Mouse (Mus musculus) midbrain, embryonic 14.5 days (tissue): ENCODE measurements around the gene Wdr76. TPM values are rescaled to one million over a fixed set of nuclear protein-coding genes. Genes with fewer than 3 reads are reported as not detected.
A peak's percentile ranks its signal among the peaks of the same experiment; 100 is the strongest.
"Not testable (repeated sequence)": the region's sequence is repeated elsewhere in the genome, so short reads cannot be mapped to it uniquely, and the experiment has no call there.

Source experiments
- ATAC-seq: fragments of 200-750 bp; cut with Nextera tagmentation; 2 replicates; pipeline ENCODE4 v1.8.0; 2017; ENCODE audit warnings: moderate number of reproducible peaks, moderate library complexity; ENCODE audit not compliant: low FRiP score, low TSS enrichment
- DNase-seq: peaks from one replicate; pipeline ENCODE4 v3.0.0-alpha.2; 2015
- H3K27ac ChIP-seq: fragments of 300-500 bp; sonication (generic); replicated peaks from 2 replicates; pipeline ENCODE4 v1.5.1; 2014; ENCODE audit warnings: mild to moderate bottlenecking, low read depth, low read length, moderate library complexity
- H3K27me3 ChIP-seq: fragments of 300-500 bp; sonication (generic); 2 replicates; pipeline ENCODE4 v1.6.1; 2014; ENCODE audit warnings: low read length, control low read depth, mixed read lengths; ENCODE audit not compliant: control insufficient read depth, insufficient read depth
- H3K36me3 ChIP-seq: fragments of 300-500 bp; sonication (generic); 2 replicates; pipeline ENCODE4 v1.6.1; 2014; ENCODE audit warnings: low read length, control low read depth; ENCODE audit not compliant: control insufficient read depth, insufficient read depth
- H3K4me1 ChIP-seq: fragments of 300-500 bp; sonication (generic); 2 replicates; pipeline ENCODE4 v1.6.1; 2014; ENCODE audit warnings: mild to moderate bottlenecking, antibody characterized with exemption, low read length, control low read depth; ENCODE audit not compliant: control insufficient read depth, insufficient read depth
- H3K4me2 ChIP-seq: fragments of 300-500 bp; sonication (generic); 2 replicates; pipeline ENCODE4 v1.6.1; 2014; ENCODE audit warnings: mild to moderate bottlenecking, low read length, moderate library complexity
- H3K4me3 ChIP-seq: fragments of 300-500 bp; sonication (generic); replicated peaks from 2 replicates; pipeline ENCODE4 v1.5.1; 2014; ENCODE audit warnings: low read depth, low read length
- H3K9ac ChIP-seq: fragments of 300-500 bp; sonication (generic); replicated peaks from 2 replicates; pipeline ENCODE4 v1.6.1; 2014; ENCODE audit warnings: mild to moderate bottlenecking, low read length, moderate library complexity
- H3K9me3 ChIP-seq: fragments of 300-500 bp; sonication (generic); 2 replicates; pipeline ENCODE4 v1.6.1; 2016; ENCODE audit warnings: low read length, control low read depth, mixed read lengths; ENCODE audit not compliant: control insufficient read depth
- WGBS: fragments of 180-500 bp; shearing (Covaris S2); extraction: QIAGEN DNeasy Blood & Tissue Kit; methylation state at CpG from one replicate; pipeline ENCODE4 v1.1.7; 2014; 5-methylcytosine and 5-hydroxymethylcytosine counted together
- polyA plus RNA-seq: library from polyadenylated mRNA; unstranded; fragments of >200 nt; fragmentation: Nextera tagmentation; extraction: Ambion mirVana; gene quantifications from 2 replicates; pipeline ENCODE4 v1.2.1, GENCODE M21; 2014

The Wdr76 gene
- polyA plus RNA-seq, result 3.6 and 5.4 TPM in 2 replicates

- not testable (repeated sequence) for H3K9me3 ChIP-seq, H3K36me3 ChIP-seq, H3K27me3 ChIP-seq, H3K4me1 ChIP-seq
- DNase-seq (peak; percentile 94), ATAC-seq (peak; percentile 89)
- Histone ChIP-seq H3K4me3 (peak within 1 kb of the TSS; percentile 46), H3K27ac (0 out of 2 replicates have a peak within 1 kb of the TSS, but pooled peaks have one; percentile 14), H3K4me2 (peak within 1 kb of the TSS; percentile 62), H3K9ac (peak within 1 kb of the TSS; percentile 40)
- 5% methylated on average over 40 of the region's 42 CpGs for WGBS
Observed at GRCm38 (mm10) chr2:121505942-121506882, at the start of gene Wdr76, which contains the start of gene Mfap1a. Gene Wdr76 (plus strand): TSS chr2:121506723. Gene Mfap1a (minus strand): TSS chr2:121506665.

- ATAC-seq (no peak), DNase-seq (no peak)
- H3K4me1 ChIP-seq, result peaks cover 12% of the 10 kb centered on the region
- peaks cover 24% of the 10 kb centered on the region for H3K36me3 ChIP-seq
- no peak overlapping the region for H3K4me2 ChIP-seq
- H3K27me3 ChIP-seq, result no peaks in the 10 kb centered on the region
- H3K4me3 ChIP-seq, result no peak overlapping the region
- 72% methylated on average over 2 of the region's 2 CpGs for WGBS
- no peaks in the 10 kb centered on the region for H3K9me3 ChIP-seq
- H3K27ac ChIP-seq, result no peak overlapping the region
- no peak overlapping the region for H3K9ac ChIP-seq
Observed at GRCm38 (mm10) chr2:121460071-121460470, 46.5 kb upstream of the Wdr76 start.

GRCm38 (mm10) chr2:121468982-121469381, 37.5 kb upstream of the Wdr76 start:
- not testable (repeated sequence) for H3K36me3 ChIP-seq, H3K27me3 ChIP-seq, H3K9me3 ChIP-seq, H3K4me1 ChIP-seq, H3K27ac ChIP-seq, H3K4me3 ChIP-seq, DNase-seq, H3K4me2 ChIP-seq, ATAC-seq, H3K9ac ChIP-seq
- 100% methylated on average over 1 of the region's 6 CpGs for WGBS

GRCm38 (mm10) chr2:121472783-121473182, 33.7 kb upstream of the Wdr76 start:
- not testable (repeated sequence) for ATAC-seq, H3K4me1 ChIP-seq, H3K9ac ChIP-seq, H3K9me3 ChIP-seq, H3K27me3 ChIP-seq, H3K36me3 ChIP-seq, H3K4me3 ChIP-seq, H3K4me2 ChIP-seq, DNase-seq, H3K27ac ChIP-seq
- WGBS, result 93% methylated on average over 3 of the region's 3 CpGs

- ATAC-seq (peak; percentile 85; the same call in 1 of the 2 replicates), DNase-seq (peak; percentile 95)
- H3K4me1 ChIP-seq, H3K9me3 ChIP-seq, H3K27me3 ChIP-seq, H3K36me3 ChIP-seq: not testable (repeated sequence)
- peak within 1 kb of the TSS; percentile 49; the same call in 1 of the 2 replicates for H3K9ac ChIP-seq
- peak within 1 kb of the TSS; percentile 57 for H3K4me3 ChIP-seq
- H3K27ac ChIP-seq, result peak within 1 kb of the TSS; percentile 3; the same call in 1 of the 2 replicates
- 7% methylated on average over 39 of the region's 41 CpGs for WGBS
- peak within 1 kb of the TSS; percentile 64 for H3K4me2 ChIP-seq
Observed at GRCm38 (mm10) chr2:121473301-121474179, 33.0 kb upstream of the Wdr76 start, which contains the start of gene Mfap1b. Gene Mfap1b (minus strand): TSS chr2:121474067.

- WGBS, result 34% methylated on average over 8 of the region's 8 CpGs
- Histone ChIP-seq H3K27me3 (no peaks in the 10 kb centered on the region), H3K4me1 (no peaks in the 10 kb centered on the region), H3K4me2 (peak overlapping the region; percentile 64), H3K9me3 (no peaks in the 10 kb centered on the region), H3K4me3 (peak overlapping the region; percentile 57), H3K27ac (peak overlapping the region; percentile 3; the same call in 1 of the 2 replicates), H3K9ac (peak overlapping the region; percentile 49; the same call in 1 of the 2 replicates), H3K36me3 (no peaks in the 10 kb centered on the region)
- no peak for DNase-seq
- ATAC-seq, result no peak; the same call in 1 of the 2 replicates
Observed at GRCm38 (mm10) chr2:121474180-121474535, 32.4 kb upstream of the Wdr76 start.

- H3K4me1 ChIP-seq, H3K4me2 ChIP-seq, H3K36me3 ChIP-seq, DNase-seq, H3K9ac ChIP-seq, ATAC-seq, H3K9me3 ChIP-seq, H3K27me3 ChIP-seq, H3K4me3 ChIP-seq, H3K27ac ChIP-seq: not testable (repeated sequence)
- 94% methylated on average over 2 of the region's 2 CpGs for WGBS
Observed at GRCm38 (mm10) chr2:121475306-121475705, 31.2 kb upstream of the Wdr76 start.

- H3K27me3 ChIP-seq, result no peaks in the 10 kb centered on the region
- H3K9ac ChIP-seq, result no peak overlapping the region
- H3K9me3 ChIP-seq, result no peaks in the 10 kb centered on the region
- WGBS, result 75% methylated on average over 3 of the region's 3 CpGs
- H3K36me3 ChIP-seq, result no peaks in the 10 kb centered on the region
- H3K4me3 ChIP-seq, result no peak overlapping the region
- ATAC-seq (no peak), DNase-seq (no peak)
- no peak overlapping the region for H3K27ac ChIP-seq
- no peak overlapping the region for H3K4me2 ChIP-seq
- H3K4me1 ChIP-seq, result no peaks in the 10 kb centered on the region
Observed at GRCm38 (mm10) chr2:121477491-121478266, 28.8 kb upstream of the Wdr76 start.
